ENCODE assay signal across 26 mouse cellular contexts in the genomic region with DNA sequence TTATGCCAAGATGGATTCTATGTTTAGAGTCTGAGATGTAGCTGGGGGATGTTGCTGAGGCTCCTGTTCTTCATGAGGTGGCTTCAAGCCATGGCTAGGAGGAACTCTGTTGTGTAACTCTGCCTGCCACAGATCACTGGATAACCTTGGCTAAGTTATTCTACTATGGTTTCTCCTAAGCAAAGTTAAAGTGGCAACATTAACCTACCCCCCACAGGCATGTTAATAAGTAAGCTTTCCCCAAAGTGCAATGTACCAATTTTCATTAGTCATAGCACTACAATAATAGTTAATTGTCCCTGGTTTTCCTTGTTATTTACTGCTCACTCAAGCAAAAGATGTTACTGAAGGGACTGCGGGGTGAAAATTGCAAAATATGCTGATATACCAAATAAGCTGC. TPM values are rescaled to one million over a fixed set of nuclear protein-coding genes. Genes with fewer than 3 reads are reported as not detected.
A peak's percentile ranks its signal among the peaks of the same experiment; 100 is the strongest.
DNase-seq lines count a peak whose midpoint lies in the region; ATAC-seq lines count a peak whose summit lies in the region.
"Had no signal": no experiment of that assay in that cellular context is flagged by ENCODE, and none has a peak within 500 bp of the region (broad histone marks: within the 10 kb centered on the region; RNA-seq: fewer than 3 reads in every experiment).

No protein-coding gene starts in this region.

- H3K9me3 ChIP-seq in kidney, embryonic 14.5 days (ENCODE audit: control insufficient read depth, low read length) = no peaks in the 10 kb centered on the region
- no peaks in the 10 kb centered on the region for H3K9me3 ChIP-seq in kidney, embryonic 15.5 days (replicated peaks)
- H3K9me3 ChIP-seq: embryonic facial prominence, embryonic 10.5 days; limb, embryonic 13.5 days had no signal

- no peaks in the 10 kb centered on the region for H3K27me3 ChIP-seq in kidney, embryonic 14.5 days (ENCODE audit: control insufficient read depth, insufficient read depth, low read length)
- no peaks in the 10 kb centered on the region for H3K27me3 ChIP-seq in kidney, embryonic 15.5 days
- H3K27me3 ChIP-seq: heart, embryonic 12.5 days; limb, embryonic 13.5 days; megakaryocyte, embryonic 14.5 days had no signal

- H3K27ac ChIP-seq in kidney, embryonic 14.5 days (ENCODE audit: low read depth, low read length) = no peak overlapping the region
- no peak overlapping the region for H3K27ac ChIP-seq in kidney, embryonic 15.5 days
- H3K27ac ChIP-seq: embryonic facial prominence, embryonic 10.5 days; hindbrain, postnatal 0 days; limb, embryonic 13.5 days; liver, embryonic 14.5 days had no signal

- peak; percentile 78 for DNase-seq in kidney, adult 11 months
- DNase-seq in Muller cell, postnatal 12 days (ENCODE audit: inconsistent ontology term) = peak; percentile 16
- DNase-seq in kidney, postnatal 36 days = peak; percentile 58 to 87
- DNase-seq in gastrocnemius, postnatal 4 days (ENCODE audit: low spot score in 2 of 2) = no peak
- no peak for DNase-seq in urinary bladder, postnatal 10 days (ENCODE audit: low spot score)
- DNase-seq: adrenal gland, postnatal 36 days; cerebellum, adult 11-12 months; cerebellum, postnatal 10 days; gastrocnemius, postnatal 14 days; heart, adult 18-20 months; heart, postnatal 10 days; layer of hippocampus, adult 9-11 months; lung, embryonic 14.5 days; midbrain, embryonic 14.5 days; retina, postnatal 1 day; thymus, postnatal 14 days had no signal

- no peaks in the 10 kb centered on the region for H3K36me3 ChIP-seq in kidney, embryonic 14.5 days (ENCODE audit: control insufficient read depth, insufficient read depth, low read length)
- H3K36me3 ChIP-seq in kidney, embryonic 15.5 days = no peaks in the 10 kb centered on the region
- H3K36me3 ChIP-seq: embryonic facial prominence, embryonic 10.5 days; heart, embryonic 12.5 days; limb, embryonic 13.5 days had no signal

- 92% methylated on average over 1 of the region's 1 CpGs for WGBS in kidney, embryonic 14.5 days
- WGBS in kidney, embryonic 15.5 days = 65% methylated on average over 1 of the region's 1 CpGs

- no peaks in the 10 kb centered on the region for H3K4me1 ChIP-seq in kidney, embryonic 14.5 days (ENCODE audit: control insufficient read depth, insufficient read depth, low read length)
- no peaks in the 10 kb centered on the region for H3K4me1 ChIP-seq in kidney, embryonic 15.5 days
- H3K4me1 ChIP-seq: embryonic facial prominence, embryonic 10.5 days; heart, embryonic 12.5 days; limb, embryonic 13.5 days; megakaryocyte, embryonic 14.5 days had no signal

- H3K4me3 ChIP-seq in kidney, embryonic 14.5 days (ENCODE audit: low read length) = no peak overlapping the region
- H3K4me3 ChIP-seq in kidney, embryonic 15.5 days (replicated peaks) = no peak overlapping the region
- H3K4me3 ChIP-seq: embryonic facial prominence, embryonic 10.5 days; heart, embryonic 12.5 days; limb, embryonic 13.5 days; megakaryocyte, embryonic 14.5 days had no signal

- no peak for ATAC-seq in kidney, embryonic 14.5 days (ENCODE audit: low FRiP score, low TSS enrichment)
- ATAC-seq in kidney, embryonic 15.5 days (replicated peaks; ENCODE audit: low FRiP score) = peak; percentile 86
- ATAC-seq: forebrain, embryonic 16.5 days; hindbrain, postnatal 0 days; intestine, postnatal 0 days had no signal

- no peak overlapping the region for H3K9ac ChIP-seq in kidney, embryonic 14.5 days (ENCODE audit: low read depth, low read length)
- no peak overlapping the region for H3K9ac ChIP-seq in kidney, embryonic 15.5 days
- H3K9ac ChIP-seq: heart, embryonic 12.5 days; limb, embryonic 13.5 days; liver, embryonic 14.5 days; lung, embryonic 14.5 days had no signal

- no peak overlapping the region for H3K4me2 ChIP-seq in kidney, embryonic 14.5 days (replicated peaks; ENCODE audit: low read depth, low read length)
- no peak overlapping the region for H3K4me2 ChIP-seq in kidney, embryonic 15.5 days
- H3K4me2 ChIP-seq: heart, embryonic 12.5 days; limb, embryonic 13.5 days; lung, embryonic 14.5 days had no signal

RNA-seq across cellular contexts. Expression of gene Serpinb8, which starts 48.2 kb away (rescaled TPM):
- 0.49 and 0.57 TPM in 2 replicates for polyA plus RNA-seq in kidney, embryonic 14.5 days (2014; fragmentation: Nextera tagmentation; extraction: Ambion mirVana)
- 0.64 and 0.73 TPM in 2 replicates for polyA plus RNA-seq in kidney, embryonic 15.5 days (2015; fragmentation: Nextera tagmentation; extraction: Ambion mirVana)
- total RNA-seq in gastrocnemius, postnatal 4 days (2021) = 1 to 10 TPM; 6.0 to 6.4 TPM

Comparison
In these comparisons a context has a peak if more than half of its experiments do, and no peak if none do; other contexts are left out.
1. DNase-seq: peak in kidney, adult 11 months (single experiment), Muller cell, postnatal 12 days (single experiment) and kidney, postnatal 36 days (2 of 2); none in gastrocnemius, postnatal 4 days (0 of 2) and urinary bladder, postnatal 10 days (single experiment).